Mouse (Mus musculus): Measurements from ENCODE around the gene Scml4.

DNA sequence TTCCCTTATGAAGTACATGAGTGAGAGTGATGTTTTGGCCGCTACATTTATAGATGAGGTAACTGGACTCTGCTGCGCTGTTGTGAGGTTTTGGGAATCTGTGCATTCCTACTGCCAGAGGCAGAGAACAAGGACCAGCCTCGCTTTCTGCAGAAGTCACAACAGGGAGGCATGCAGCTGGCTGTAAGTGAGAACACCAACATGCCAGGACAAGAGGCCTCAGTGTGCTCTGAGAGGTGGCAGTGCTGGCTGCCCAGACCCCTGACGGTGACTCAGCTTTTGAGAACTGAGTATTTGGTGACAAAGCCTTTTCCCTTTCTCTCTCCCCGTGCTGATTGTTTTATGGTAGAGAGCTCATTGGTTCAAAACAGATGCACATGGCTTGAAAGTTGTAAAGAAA lies 4.5 kb downstream of the Scml4 start:
- no peak for TF ChIP-seq CTCF (conservative IDR thresholded peaks at IDR 0.05; ENCODE audit: low read length)
- TF ChIP-seq POU5F1 (IDR thresholded peaks at IDR 0.05; ENCODE audit: borderline replicate concordance, low read length) = no peak

Measured in E14TG2a.4 (cell line).